Mouse (Mus musculus): ENCODE measurements around the gene Col23a1. TPM values are rescaled to one million over a fixed set of nuclear protein-coding genes. Genes with fewer than 3 reads are reported as not detected.

Gene Col23a1
- 16.5 and 17.1 TPM in 2 replicates for polyA plus RNA-seq (2015; fragmentation: Nextera tagmentation; extraction: Ambion mirVana)

DNA sequence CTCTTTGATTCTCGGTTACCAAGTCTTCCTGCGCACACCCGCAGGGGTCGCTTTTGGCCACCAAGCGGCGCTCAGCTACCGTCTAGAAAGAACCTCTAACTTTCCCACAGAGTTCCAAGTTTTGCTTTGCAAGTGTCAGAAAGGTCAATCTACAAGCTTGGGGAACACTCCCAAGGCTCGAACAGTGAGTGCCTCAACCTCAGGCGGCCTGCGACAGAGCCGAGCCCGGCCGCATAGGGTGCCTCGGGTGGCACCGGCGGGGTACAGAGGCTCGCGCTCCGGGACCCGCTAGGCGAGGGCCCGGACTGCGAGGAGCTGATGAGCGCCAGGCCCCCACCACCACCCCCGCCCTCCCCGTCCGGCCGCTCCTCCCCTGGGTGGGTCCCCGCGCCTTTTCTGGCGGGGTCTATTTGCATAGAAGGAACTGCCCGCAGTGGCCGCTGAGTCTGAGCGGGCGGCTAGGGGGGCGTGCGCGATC lies at the start of gene Col23a1:
Gene Col23a1, plus strand, starts transcription at position 357 of the 478 bp plus-strand sequence.

GRCm38 (mm10) chr11:51261680-51262219 lies 28.0 kb upstream of the Col23a1 start, which contains the start of gene Clk4:
Gene Clk4, plus strand, starts transcription at chr11:51261730.

DNA sequence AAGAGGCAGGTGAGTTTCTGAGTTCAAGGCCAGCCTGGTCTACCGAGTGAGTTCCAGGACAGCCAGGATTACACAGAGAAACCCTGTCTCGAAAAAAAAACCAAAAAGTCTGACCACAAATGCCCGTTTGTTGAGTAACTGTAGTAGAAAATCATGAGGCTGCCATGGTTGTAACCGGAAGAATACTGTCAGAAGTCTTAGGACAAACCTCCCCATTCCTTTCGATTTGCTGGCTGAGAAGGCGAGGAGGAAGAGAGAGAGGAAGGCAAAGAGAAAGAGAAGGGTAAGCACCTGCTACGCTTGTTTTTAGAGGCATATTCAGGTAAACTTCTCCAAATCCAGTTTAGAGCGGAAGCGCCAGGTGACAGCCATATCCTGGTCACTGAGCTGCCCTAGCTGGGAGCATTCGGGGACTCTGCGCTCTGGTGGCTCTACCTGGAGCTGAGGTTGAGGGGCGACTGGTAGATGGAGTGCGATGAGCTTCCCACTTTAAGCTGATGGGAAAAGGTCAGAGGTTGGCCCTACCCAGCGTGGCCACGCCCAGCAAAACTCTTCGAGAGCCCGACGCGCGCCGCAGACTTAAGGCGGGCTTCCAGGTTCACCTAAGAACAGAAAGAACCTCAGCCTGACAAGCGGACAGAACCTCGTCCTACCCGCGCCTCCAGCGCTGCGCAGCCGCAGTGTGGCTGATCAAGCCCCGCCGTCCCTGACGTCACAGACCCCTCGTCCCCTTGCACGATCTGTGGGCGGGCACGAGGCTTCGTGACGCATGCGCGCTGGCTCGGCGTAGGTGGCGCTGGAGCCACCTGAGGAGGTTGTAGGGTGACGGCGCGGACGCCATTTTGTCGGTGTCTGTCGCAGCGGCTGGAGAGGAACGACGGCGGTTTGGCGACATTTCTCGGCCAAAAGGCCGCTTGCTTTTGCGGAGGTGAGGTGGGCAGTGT lies 27.1 kb upstream of the Col23a1 start, which contains the start of gene BC049762:
Gene BC049762, minus strand, starts transcription at position 705 of the 944 bp plus-strand sequence.

GRCm38 (mm10) chr11:51584431-51585248 lies 294.9 kb downstream of the Col23a1 start, which contains the start of gene Phykpl:
Gene Phykpl, plus strand, starts transcription at chr11:51584757.

GRCm38 (mm10) chr11:51606447-51607095 lies 316.9 kb downstream of the Col23a1 start, which contains the start of gene Hnrnpab:
Gene Hnrnpab, minus strand, starts transcription at chr11:51606847.

GRCm38 (mm10) chr11:51619409-51620060 lies 329.8 kb downstream of the Col23a1 start, which contains the start of gene Nhp2:
Gene Nhp2, plus strand, starts transcription at chr11:51619735.

Other genes with a start within 250 kb of the Col23a1 start
- not detected in 2 replicates for gene Olfr1375, start 241.8 kb upstream of the Col23a1 start, polyA plus RNA-seq (2015; fragmentation: Nextera tagmentation; extraction: Ambion mirVana)
- gene Zfp354a, start 230.7 kb upstream of the Col23a1 start, polyA plus RNA-seq (2015; fragmentation: Nextera tagmentation; extraction: Ambion mirVana): 8.6 and 11.6 TPM in 2 replicates
- not detected in 2 replicates for gene Gm12569, start 69.4 kb upstream of the Col23a1 start, polyA plus RNA-seq (2015; fragmentation: Nextera tagmentation; extraction: Ambion mirVana)
- 75.8 and 80.1 TPM in 2 replicates for gene Clk4, start 28.2 kb upstream of the Col23a1 start, polyA plus RNA-seq (2015; fragmentation: Nextera tagmentation; extraction: Ambion mirVana)
- gene BC049762, start 26.9 kb upstream of the Col23a1 start, polyA plus RNA-seq (2015; fragmentation: Nextera tagmentation; extraction: Ambion mirVana): 0.32 and 0.35 TPM in 2 replicates